Mouse (Mus musculus) bone marrow, adult 2 months (tissue): ENCODE data around the gene Hrh3. TPM values are rescaled to one million over a fixed set of nuclear protein-coding genes. Genes with fewer than 3 reads are reported as not detected.

Source experiments
- H3K27ac ChIP-seq: fragments of 200-500 bp; 2 replicates; pipeline ENCODE4 v1.5.1; 2012; ENCODE audit warnings: low read depth, mild to moderate bottlenecking, control low read depth, inconsistent platforms, low read length; ENCODE audit not compliant: control insufficient read depth, poor library complexity, insufficient read depth
- H3K4me1 ChIP-seq: fragments of 200-500 bp; 2 replicates; pipeline ENCODE4 v1.6.1; 2011; ENCODE audit warnings: low read length; ENCODE audit not compliant: control insufficient read depth, insufficient read depth
- H3K4me3 ChIP-seq: fragments of 200-500 bp; replicated peaks from 2 replicates; pipeline ENCODE3; 2011; ENCODE audit warnings: mild to moderate bottlenecking, low read depth, low read length, control low read depth; ENCODE audit not compliant: control insufficient read depth
- CTCF ChIP-seq: fragments of 200-500 bp; IDR thresholded peaks from 2 replicates; pipeline ENCODE4 v1.5.1; 2011; ENCODE audit warnings: low read length, control low read depth; ENCODE audit not compliant: control insufficient read depth, insufficient read depth
- POLR2A ChIP-seq: fragments of 200-500 bp; IDR thresholded peaks from 2 replicates; pipeline ENCODE4 v1.6.1; 2011; ENCODE audit warnings: low read depth, mild to moderate bottlenecking, control low read depth, low read length, borderline replicate concordance; ENCODE audit not compliant: control insufficient read depth
- WGBS: fragments of 180-500 bp; shearing (Covaris S2); methylation state at CpG from one replicate; pipeline ENCODE4 v1.1.7; 2018; 5-methylcytosine and 5-hydroxymethylcytosine counted together
- polyA plus RNA-seq: library from polyadenylated mRNA; stranded (reverse); fragments of >200 nt; gene quantifications from 2 replicates; pipeline ENCODE4 v1.2.4, GENCODE M21; 2011; ENCODE audit warnings: low replicate concordance; ENCODE audit not compliant: missing spikeins, insufficient read depth, insufficient read length

Hrh3 gene
- polyA plus RNA-seq, 1 experiment: not detected

- no peak overlapping the region for H3K4me3 ChIP-seq
- TF ChIP-seq CTCF: no peak
- no peak for TF ChIP-seq POLR2A
- WGBS: 89% methylated on average over 11 of the region's 11 CpGs
- no peak overlapping the region for H3K27ac ChIP-seq
- H3K4me1 ChIP-seq: no peaks in the 10 kb centered on the region
Observed at GRCm38 (mm10) chr2:180063338-180064131, 40.8 kb downstream of the Hrh3 start.

- WGBS: 91% methylated on average over 9 of the region's 9 CpGs
- Histone ChIP-seq H3K4me1 (no peaks in the 10 kb centered on the region), H3K27ac (no peak overlapping the region), H3K4me3 (no peak overlapping the region)
- no peak for TF ChIP-seq POLR2A
Observed at GRCm38 (mm10) chr2:180053001-180053400, 51.3 kb downstream of the Hrh3 start.

- H3K4me3 ChIP-seq: no peak overlapping the region
- H3K27ac ChIP-seq: no peak overlapping the region
- no peaks in the 10 kb centered on the region for H3K4me1 ChIP-seq
- TF ChIP-seq POLR2A: no peak
- TF ChIP-seq CTCF: peak; percentile 34; the same call in 1 of the 2 replicates
- WGBS: 91% methylated on average over 14 of the region's 14 CpGs
Observed at GRCm38 (mm10) chr2:180051986-180052733, 52.1 kb downstream of the Hrh3 start.

GRCm38 (mm10) chr2:180050986-180051385 lies 53.3 kb downstream of the Hrh3 start:
- WGBS: 23% methylated on average over 5 of the region's 5 CpGs
- H3K4me3 ChIP-seq: no peak overlapping the region
- TF ChIP-seq POLR2A: no peak
- peak; percentile 92 for TF ChIP-seq CTCF
- no peaks in the 10 kb centered on the region for H3K4me1 ChIP-seq
- no peak overlapping the region for H3K27ac ChIP-seq

Other genes starting within 250 kb of the Hrh3 start
- gene Taf4, start 127.8 kb downstream of the Hrh3 start, polyA plus RNA-seq: 14.0 and 22.9 TPM in 2 replicates
- 19.9 and 37.9 TPM in 2 replicates for gene Lsm14b, start 79.5 kb downstream of the Hrh3 start, polyA plus RNA-seq
- 81.3 and 149 TPM in 2 replicates for gene Psma7, start 62.1 kb downstream of the Hrh3 start, polyA plus RNA-seq
- 1.4 and 1.9 TPM in 2 replicates for gene Ss18l1, start 62.0 kb downstream of the Hrh3 start, polyA plus RNA-seq
- 3.5 and 8.2 TPM in 2 replicates for gene Mtg2, start 33.9 kb downstream of the Hrh3 start, polyA plus RNA-seq
- 10.2 and 14.2 TPM in 2 replicates for gene Osbpl2, start 14.8 kb upstream of the Hrh3 start, polyA plus RNA-seq
- gene Adrm1, start 67.0 kb upstream of the Hrh3 start, polyA plus RNA-seq: 45.5 and 50.2 TPM in 2 replicates
- gene Lama5, start 121.4 kb upstream of the Hrh3 start, polyA plus RNA-seq: 1.5 and 6.6 TPM in 2 replicates
- gene Rps21, start 152.9 kb upstream of the Hrh3 start, polyA plus RNA-seq: 1,144 and 1,728 TPM in 2 replicates
- 12.2 and 16.3 TPM in 2 replicates for gene Cables2, start 169.0 kb upstream of the Hrh3 start, polyA plus RNA-seq
- gene Rbbp8nl, start 185.4 kb upstream of the Hrh3 start, polyA plus RNA-seq: not detected in 2 replicates
- gene Gata5, start 230.2 kb upstream of the Hrh3 start, polyA plus RNA-seq: not detected in 2 replicates